Mouse (Mus musculus) E14TG2a.4 (cell line): Measurements from ENCODE around the gene Bcl2l15.

Experiments
- CTCF ChIP-seq: conservative IDR thresholded peaks from 2 replicates; pipeline ENCODE4 v1.5.1; 2014; ENCODE audit warnings: low read length
- NANOG ChIP-seq: IDR thresholded peaks from 2 replicates; pipeline ENCODE4 v1.6.1; 2014; ENCODE audit warnings: borderline replicate concordance, low read length, mixed read lengths
- POU5F1 ChIP-seq: IDR thresholded peaks from 2 replicates; pipeline ENCODE4 v1.6.1; 2014; ENCODE audit warnings: low read length, borderline replicate concordance

DNA sequence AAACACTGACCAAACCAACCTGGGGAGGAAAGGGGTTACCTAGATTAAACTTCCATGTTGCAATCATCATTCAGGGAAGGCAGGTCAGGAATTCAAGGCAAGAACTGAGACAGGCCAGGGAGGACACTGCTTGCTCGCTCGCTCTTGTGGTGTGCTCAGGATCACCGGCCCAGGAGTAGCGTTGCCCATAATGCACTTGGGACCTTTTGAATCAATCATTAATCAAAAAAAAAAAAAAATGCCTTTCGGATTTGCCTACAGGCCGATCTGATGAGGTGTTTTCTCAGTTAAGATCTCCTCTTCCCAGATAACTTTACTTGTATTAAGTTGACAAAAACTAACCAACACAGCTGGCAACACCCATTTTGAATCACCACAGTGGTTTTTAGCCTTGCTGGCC is 31.8 kb downstream of the Bcl2l15 start:
- TF ChIP-seq CTCF (no peak), POU5F1 (no peak), NANOG (no peak)
